Mouse (Mus musculus): Measurements from ENCODE around the gene Tsg101. TPM values are rescaled to one million over a fixed set of nuclear protein-coding genes. Genes with fewer than 3 reads are reported as not detected.

Gene Tsg101
- 183 and 204 TPM in 2 replicates for polyA plus RNA-seq (2014; fragmentation: Nextera tagmentation; extraction: Ambion mirVana)

- H3K27me3 ChIP-seq (ENCODE audit: control insufficient read depth, insufficient read depth, low read length): no peaks in the 10 kb centered on the region
- H3K9me3 ChIP-seq (ENCODE audit: control insufficient read depth, low read length): no peaks in the 10 kb centered on the region
- peaks cover 14% of the 10 kb centered on the region; the same call in 1 of the 2 replicates for H3K4me1 ChIP-seq (ENCODE audit: control insufficient read depth, insufficient read depth, low read length)
- no peaks in the 10 kb centered on the region; the same call in 1 of the 2 replicates for H3K36me3 ChIP-seq (ENCODE audit: control insufficient read depth, insufficient read depth, low read length)
- H3K27ac ChIP-seq (ENCODE audit: low read depth, low read length): peak within 1 kb of the TSS; percentile 97
- peak within 1 kb of the TSS; percentile 67 for H3K4me3 ChIP-seq (ENCODE audit: low read length)
- ATAC-seq (ENCODE audit: low FRiP score, low TSS enrichment): peak; percentile 95
- under 1% methylated on average over 67 of the region's 75 CpGs for WGBS
- peak within 1 kb of the TSS; percentile 86 for H3K9ac ChIP-seq (ENCODE audit: low read depth, low read length)
- peak within 1 kb of the TSS; percentile 70 for H3K4me2 ChIP-seq (replicated peaks; ENCODE audit: low read depth, low read length)
Measured at GRCm38 (mm10) chr7:46919551-46920176, at the start of gene Tsg101. Tsg101 (minus strand) TSS chr7:46919969.

GRCm38 (mm10) chr7:46964070-46964469 lies 44.3 kb upstream of the Tsg101 start:
- H3K4me1 ChIP-seq (ENCODE audit: control insufficient read depth, insufficient read depth, low read length): no peaks in the 10 kb centered on the region
- no peak overlapping the region for H3K9ac ChIP-seq (ENCODE audit: low read depth, low read length)
- H3K27me3 ChIP-seq (ENCODE audit: control insufficient read depth, insufficient read depth, low read length): no peaks in the 10 kb centered on the region; the same call in 1 of the 2 replicates
- no peak for ATAC-seq (ENCODE audit: low FRiP score, low TSS enrichment)
- H3K9me3 ChIP-seq (ENCODE audit: control insufficient read depth, low read length): no peaks in the 10 kb centered on the region
- no peak overlapping the region for H3K27ac ChIP-seq (ENCODE audit: low read depth, low read length)
- no peaks in the 10 kb centered on the region for H3K36me3 ChIP-seq (ENCODE audit: control insufficient read depth, insufficient read depth, low read length)
- WGBS: 83% methylated on average over 7 of the region's 7 CpGs
- H3K4me2 ChIP-seq (replicated peaks; ENCODE audit: low read depth, low read length): no peak overlapping the region
- no peak overlapping the region for H3K4me3 ChIP-seq (ENCODE audit: low read length)

DNA sequence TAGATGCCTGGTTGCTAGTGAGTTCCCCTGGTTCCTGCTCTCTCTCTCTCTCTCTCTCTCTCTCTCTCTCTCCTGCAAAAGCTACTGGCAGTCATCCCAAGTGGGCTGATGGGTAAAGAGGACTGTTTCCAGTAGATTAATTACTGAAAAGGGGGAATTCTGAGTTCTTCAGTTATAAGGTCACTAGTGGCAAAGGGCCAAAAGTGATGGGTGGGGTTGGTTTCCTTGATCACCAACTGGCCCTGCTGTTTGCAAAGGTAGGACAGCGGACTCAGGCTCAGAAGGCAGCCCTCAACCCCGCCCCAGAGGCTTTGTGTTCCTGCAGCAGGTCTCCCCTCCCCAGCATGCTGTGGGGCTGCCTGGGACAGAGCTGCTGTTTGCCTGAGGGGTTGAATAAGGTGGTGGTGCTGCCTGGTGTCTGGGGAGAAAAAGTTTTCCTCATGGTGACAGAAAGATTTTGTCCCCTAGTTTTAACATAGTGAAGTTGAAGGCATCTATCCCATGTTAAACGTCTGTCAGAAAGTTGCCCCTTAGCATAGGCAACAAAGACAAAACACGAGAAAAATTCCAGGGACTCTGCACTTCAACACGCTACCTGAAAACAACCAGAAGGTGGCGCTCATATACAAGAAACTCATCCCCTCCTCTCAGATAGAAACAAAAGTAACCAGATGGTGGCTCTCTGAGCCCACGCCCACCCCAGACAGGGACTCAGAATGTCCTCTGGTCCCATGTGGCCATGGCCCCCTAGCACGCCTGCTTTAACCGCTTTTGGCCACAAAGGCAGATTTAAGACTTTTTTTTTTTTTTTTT lies 43.2 kb upstream of the Tsg101 start:
- no peaks in the 10 kb centered on the region for H3K4me1 ChIP-seq (ENCODE audit: control insufficient read depth, insufficient read depth, low read length)
- no peak overlapping the region for H3K27ac ChIP-seq (ENCODE audit: low read depth, low read length)
- no peaks in the 10 kb centered on the region for H3K36me3 ChIP-seq (ENCODE audit: control insufficient read depth, insufficient read depth, low read length)
- ATAC-seq (ENCODE audit: low FRiP score, low TSS enrichment): peak; percentile 77; the same call in 1 of the 2 replicates
- WGBS: under 1% methylated on average over 9 of the region's 9 CpGs
- 0 out of 2 replicates have a peak overlapping the region, but pooled peaks have one; percentile 6 for H3K4me2 ChIP-seq (replicated peaks; ENCODE audit: low read depth, low read length)
- no peak overlapping the region for H3K9ac ChIP-seq (ENCODE audit: low read depth, low read length)
- no peaks in the 10 kb centered on the region; the same call in 1 of the 2 replicates for H3K27me3 ChIP-seq (ENCODE audit: control insufficient read depth, insufficient read depth, low read length)
- H3K4me3 ChIP-seq (ENCODE audit: low read length): no peak overlapping the region
- no peaks in the 10 kb centered on the region for H3K9me3 ChIP-seq (ENCODE audit: control insufficient read depth, low read length)

DNA sequence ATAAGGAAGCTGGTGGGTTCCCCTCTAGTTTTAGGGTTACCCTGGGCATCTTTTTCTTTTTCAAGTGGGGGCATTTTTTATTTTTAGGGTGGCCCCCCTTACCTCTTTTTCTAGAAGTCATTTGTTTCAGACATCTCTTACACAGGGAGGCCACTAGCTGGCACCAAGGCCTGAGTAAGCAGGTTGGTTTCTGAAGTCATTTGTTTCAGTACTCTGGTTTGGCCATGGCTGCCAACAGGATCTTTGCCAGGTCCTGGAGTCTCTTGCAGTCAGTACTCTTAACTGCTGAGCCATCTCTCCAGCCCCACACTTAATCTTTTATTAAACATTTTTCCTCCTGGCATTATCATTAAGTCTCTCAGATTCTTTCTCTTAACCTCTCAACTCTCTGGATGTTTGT lies 42.4 kb upstream of the Tsg101 start:
- Histone ChIP-seq H3K27me3 (ENCODE audit: control insufficient read depth, insufficient read depth, low read length) (no peaks in the 10 kb centered on the region; the same call in 1 of the 2 replicates), H3K36me3 (ENCODE audit: control insufficient read depth, insufficient read depth, low read length) (no peaks in the 10 kb centered on the region), H3K4me3 (ENCODE audit: low read length) (no peak overlapping the region), H3K4me1 (ENCODE audit: control insufficient read depth, insufficient read depth, low read length) (no peaks in the 10 kb centered on the region; the same call in 1 of the 2 replicates), H3K4me2 (replicated peaks; ENCODE audit: low read depth, low read length) (no peak overlapping the region), H3K27ac (ENCODE audit: low read depth, low read length) (no peak overlapping the region), H3K9ac (ENCODE audit: low read depth, low read length) (no peak overlapping the region), H3K9me3 (ENCODE audit: control insufficient read depth, low read length) (no peaks in the 10 kb centered on the region)
- no peak for ATAC-seq (ENCODE audit: low FRiP score, low TSS enrichment)

- Histone ChIP-seq H3K36me3 (ENCODE audit: control insufficient read depth, insufficient read depth, low read length) (no peaks in the 10 kb centered on the region), H3K4me3 (ENCODE audit: low read length) (no peak overlapping the region), H3K9ac (ENCODE audit: low read depth, low read length) (no peak overlapping the region), H3K27ac (ENCODE audit: low read depth, low read length) (no peak overlapping the region), H3K4me1 (ENCODE audit: control insufficient read depth, insufficient read depth, low read length) (no peaks in the 10 kb centered on the region; the same call in 1 of the 2 replicates), H3K9me3 (ENCODE audit: control insufficient read depth, low read length) (no peaks in the 10 kb centered on the region), H3K27me3 (ENCODE audit: control insufficient read depth, insufficient read depth, low read length) (no peaks in the 10 kb centered on the region; the same call in 1 of the 2 replicates), H3K4me2 (replicated peaks; ENCODE audit: low read depth, low read length) (no peak overlapping the region)
- WGBS: 61% methylated on average over 3 of the region's 3 CpGs
- no peak for ATAC-seq (ENCODE audit: low FRiP score, low TSS enrichment)
Measured at GRCm38 (mm10) chr7:46960991-46961390, 41.2 kb upstream of the Tsg101 start.

DNA sequence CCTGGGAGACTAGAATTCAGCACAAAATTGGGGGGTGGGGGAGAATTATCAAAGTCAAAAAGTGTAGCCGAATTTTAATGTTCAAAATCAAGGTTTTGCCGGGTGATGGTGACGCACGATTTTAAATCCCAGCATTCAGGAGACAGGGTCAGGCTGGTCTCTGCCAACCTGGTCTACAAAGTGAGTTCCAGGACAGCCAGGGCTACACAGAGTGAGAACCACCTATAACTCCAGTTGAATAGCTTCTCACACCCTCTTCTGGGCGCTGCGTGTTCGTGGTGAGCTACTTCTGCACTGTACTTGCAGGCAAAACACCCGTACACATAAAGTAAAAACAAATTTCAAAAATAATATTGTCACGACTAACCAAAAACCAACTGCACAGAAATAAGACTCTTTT lies 39.1 kb upstream of the Tsg101 start:
- Histone ChIP-seq H3K4me2 (replicated peaks; ENCODE audit: low read depth, low read length) (peak overlapping the region; percentile 81), H3K36me3 (ENCODE audit: control insufficient read depth, insufficient read depth, low read length) (peaks cover 7% of the 10 kb centered on the region; the same call in 1 of the 2 replicates), H3K27ac (ENCODE audit: low read depth, low read length) (no peak overlapping the region), H3K9ac (ENCODE audit: low read depth, low read length) (peak overlapping the region; percentile 86), H3K27me3 (ENCODE audit: control insufficient read depth, insufficient read depth, low read length) (no peaks in the 10 kb centered on the region; the same call in 1 of the 2 replicates), H3K4me1 (ENCODE audit: control insufficient read depth, insufficient read depth, low read length) (no peaks in the 10 kb centered on the region; the same call in 1 of the 2 replicates), H3K9me3 (ENCODE audit: control insufficient read depth, low read length) (no peaks in the 10 kb centered on the region), H3K4me3 (ENCODE audit: low read length) (peak overlapping the region; percentile 87)
- 16% methylated on average over 9 of the region's 9 CpGs for WGBS
- 0 out of 2 replicates have a peak, but pooled peaks have one; percentile 30 for ATAC-seq (ENCODE audit: low FRiP score, low TSS enrichment)

DNA sequence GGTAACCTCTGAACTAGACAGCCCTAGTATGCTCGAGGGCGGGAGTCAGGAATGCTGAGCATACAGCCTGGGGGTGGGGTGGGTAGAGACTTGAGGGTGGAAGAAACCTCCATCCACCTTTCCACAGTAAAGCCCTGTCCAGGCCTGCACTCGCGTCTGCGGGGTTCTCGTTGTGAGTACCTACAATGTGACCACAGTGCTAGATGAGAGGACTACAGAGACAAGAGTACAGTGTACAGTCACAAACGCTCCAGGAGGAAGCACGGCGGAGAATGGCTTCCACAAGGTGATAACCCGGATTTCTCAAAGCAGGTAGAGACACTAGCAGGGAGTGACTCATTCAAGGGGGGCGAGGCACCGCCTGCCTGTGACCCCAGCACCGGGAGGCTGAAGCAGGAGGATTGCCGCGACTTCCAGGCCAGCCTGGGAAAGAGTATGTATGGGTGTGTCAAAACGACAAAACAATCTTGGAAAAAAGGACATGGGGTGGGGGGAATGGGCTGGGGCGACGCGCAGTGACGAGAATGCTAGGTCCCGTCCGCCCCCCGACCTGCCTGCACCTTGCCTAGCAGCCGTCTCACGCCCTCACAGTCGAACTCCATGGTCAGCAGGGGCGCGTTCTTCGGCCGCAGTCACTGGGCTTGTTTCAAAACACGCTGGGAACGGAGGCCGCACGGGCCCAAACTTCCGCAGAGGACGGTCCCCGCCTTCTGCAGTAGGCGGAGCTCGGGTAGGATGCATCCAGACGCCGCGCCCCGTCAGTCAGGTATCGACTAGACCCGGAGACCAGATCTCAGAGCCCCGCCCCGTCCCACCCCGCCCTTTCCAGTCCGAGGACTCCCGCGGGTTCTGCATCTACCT lies 38.3 kb upstream of the Tsg101 start, which contains the start of gene Uevld:
Gene Uevld (minus strand): TSS at position 697 of the 861 bp plus-strand sequence.
- H3K4me3 ChIP-seq (ENCODE audit: low read length): peak within 1 kb of the TSS; percentile 87
- H3K36me3 ChIP-seq (ENCODE audit: control insufficient read depth, insufficient read depth, low read length): peaks cover 13% of the 10 kb centered on the region; the same call in 1 of the 2 replicates
- no peaks in the 10 kb centered on the region for H3K9me3 ChIP-seq (ENCODE audit: control insufficient read depth, low read length)
- peak within 1 kb of the TSS; percentile 86 for H3K9ac ChIP-seq (ENCODE audit: low read depth, low read length)
- no peaks in the 10 kb centered on the region; the same call in 1 of the 2 replicates for H3K4me1 ChIP-seq (ENCODE audit: control insufficient read depth, insufficient read depth, low read length)
- H3K4me2 ChIP-seq (replicated peaks; ENCODE audit: low read depth, low read length): peak within 1 kb of the TSS; percentile 81
- H3K27me3 ChIP-seq (ENCODE audit: control insufficient read depth, insufficient read depth, low read length): no peaks in the 10 kb centered on the region; the same call in 1 of the 2 replicates
- ATAC-seq (ENCODE audit: low FRiP score, low TSS enrichment): peak; percentile 94
- under 1% methylated on average over 51 of the region's 51 CpGs for WGBS
- 0 out of 2 replicates have a peak within 1 kb of the TSS, but pooled peaks have one; percentile 11 for H3K27ac ChIP-seq (ENCODE audit: low read depth, low read length)

DNA sequence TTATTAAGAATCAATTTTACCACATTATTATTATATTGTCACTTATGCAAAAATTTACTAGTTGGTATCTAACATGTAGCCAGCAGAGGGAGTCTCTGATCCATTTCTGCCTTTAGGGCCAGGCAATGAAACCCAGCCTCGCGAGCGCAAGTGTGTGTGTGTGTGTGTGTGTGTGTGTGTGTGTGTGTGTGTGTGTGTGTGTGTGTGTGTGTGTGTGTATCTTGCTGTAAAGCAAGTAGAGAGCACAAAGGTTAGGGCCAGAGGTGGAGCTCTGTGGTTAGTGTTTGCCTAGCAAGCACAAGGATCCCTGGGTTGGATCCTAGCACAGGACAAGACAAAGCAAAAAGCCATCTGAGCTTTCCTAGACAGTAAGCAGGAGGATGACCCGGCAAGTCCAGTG lies 16.1 kb upstream of the Tsg101 start:
- Histone ChIP-seq H3K4me1 (ENCODE audit: control insufficient read depth, insufficient read depth, low read length) (no peaks in the 10 kb centered on the region), H3K36me3 (ENCODE audit: control insufficient read depth, insufficient read depth, low read length) (peaks cover 51% of the 10 kb centered on the region), H3K4me3 (ENCODE audit: low read length) (no peak overlapping the region), H3K27ac (ENCODE audit: low read depth, low read length) (no peak overlapping the region), H3K9me3 (ENCODE audit: control insufficient read depth, low read length) (no peaks in the 10 kb centered on the region), H3K4me2 (replicated peaks; ENCODE audit: low read depth, low read length) (no peak overlapping the region), H3K27me3 (ENCODE audit: control insufficient read depth, insufficient read depth, low read length) (no peaks in the 10 kb centered on the region), H3K9ac (ENCODE audit: low read depth, low read length) (no peak overlapping the region)
- 59% methylated on average over 4 of the region's 4 CpGs for WGBS
- no peak for ATAC-seq (ENCODE audit: low FRiP score, low TSS enrichment)

All from kidney, embryonic 14.5 days (tissue).